Mouse (Mus musculus): ENCODE results near the gene Ccn1. TPM values are rescaled to one million over a fixed set of nuclear protein-coding genes. Genes with fewer than 3 reads are reported as not detected.

Gene Ccn1
- polyA plus RNA-seq, 1 experiment from 2014 or later, result 4.6 TPM

GRCm38 (mm10) chr3:145680686-145681085 is 30.9 kb upstream of the Ccn1 start:
- no peak overlapping the region for H3K4me3 ChIP-seq (replicated peaks; ENCODE audit: low read length)
- H3K36me3 ChIP-seq (replicated peaks; ENCODE audit: control insufficient read depth, insufficient read depth), result no peaks in the 10 kb centered on the region
- H3K27ac ChIP-seq, result no peak overlapping the region
- no peak overlapping the region for H3K9ac ChIP-seq
- H3K27me3 ChIP-seq (ENCODE audit: control insufficient read depth, insufficient read depth, low read length), result no peaks in the 10 kb centered on the region
- H3K9me3 ChIP-seq (ENCODE audit: control insufficient read depth, low read length), result no peaks in the 10 kb centered on the region
- 97% methylated on average over 5 of the region's 5 CpGs for WGBS
- no peak overlapping the region for H3K4me2 ChIP-seq (replicated peaks)
- DNase-seq (ENCODE audit: low spot score) (no peak), ATAC-seq (ENCODE audit: low FRiP score) (no peak)
- no peaks in the 10 kb centered on the region for H3K4me1 ChIP-seq (replicated peaks; ENCODE audit: control insufficient read depth, insufficient read depth, low read length)

DNA sequence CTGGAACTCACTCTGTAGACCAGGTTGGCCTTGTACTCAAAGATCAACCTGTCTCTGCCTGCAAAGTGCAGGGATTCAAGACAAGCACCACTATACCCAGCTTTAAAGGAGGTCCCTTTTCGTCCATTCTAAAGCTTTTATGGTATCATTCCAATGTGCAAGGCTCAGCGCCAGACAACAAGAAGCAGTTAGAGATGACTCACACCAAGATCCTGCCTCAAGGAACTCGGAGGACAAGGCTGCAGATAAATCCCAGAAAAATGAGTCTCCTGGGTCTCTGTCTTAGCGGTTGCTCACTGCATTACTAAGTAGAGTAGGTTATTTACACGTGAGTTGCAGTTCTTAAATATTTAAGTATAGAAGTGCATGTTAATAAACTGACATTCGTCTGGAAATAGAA is 26.4 kb upstream of the Ccn1 start:
- Histone ChIP-seq H3K27ac (no peak overlapping the region), H3K4me1 (replicated peaks; ENCODE audit: control insufficient read depth, insufficient read depth, low read length) (no peaks in the 10 kb centered on the region), H3K9me3 (ENCODE audit: control insufficient read depth, low read length) (no peaks in the 10 kb centered on the region), H3K27me3 (ENCODE audit: control insufficient read depth, insufficient read depth, low read length) (no peaks in the 10 kb centered on the region), H3K9ac (no peak overlapping the region), H3K4me3 (replicated peaks; ENCODE audit: low read length) (no peak overlapping the region), H3K36me3 (replicated peaks; ENCODE audit: control insufficient read depth, insufficient read depth) (no peaks in the 10 kb centered on the region), H3K4me2 (replicated peaks) (no peak overlapping the region)
- DNase-seq (ENCODE audit: low spot score) (no peak), ATAC-seq (ENCODE audit: low FRiP score) (no peak)
- 86% methylated on average over 6 of the region's 6 CpGs for WGBS

DNA sequence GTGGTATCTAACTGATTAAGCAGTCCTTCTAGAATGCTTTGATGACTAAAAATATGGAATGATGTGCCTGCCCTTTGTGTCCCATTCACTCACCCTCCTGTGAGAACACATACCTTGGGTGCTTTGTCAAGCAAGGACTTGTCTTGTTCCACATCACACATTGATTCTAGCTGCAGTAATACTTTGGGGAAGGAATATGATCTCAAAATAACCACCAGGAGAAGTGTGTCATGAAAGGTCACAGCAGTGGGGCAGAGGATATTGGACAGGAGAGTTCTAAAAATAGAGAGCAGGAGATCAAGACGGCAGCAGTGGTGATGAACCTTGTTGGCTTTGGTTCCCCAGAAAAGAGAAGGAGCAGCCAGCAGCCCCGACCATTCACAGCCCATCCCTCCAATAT is 25.0 kb upstream of the Ccn1 start:
- Histone ChIP-seq H3K36me3 (replicated peaks; ENCODE audit: control insufficient read depth, insufficient read depth) (no peaks in the 10 kb centered on the region), H3K4me3 (replicated peaks; ENCODE audit: low read length) (no peak overlapping the region), H3K27ac (no peak overlapping the region), H3K27me3 (ENCODE audit: control insufficient read depth, insufficient read depth, low read length) (no peaks in the 10 kb centered on the region), H3K9me3 (ENCODE audit: control insufficient read depth, low read length) (no peaks in the 10 kb centered on the region), H3K4me2 (replicated peaks) (no peak overlapping the region), H3K9ac (no peak overlapping the region), H3K4me1 (replicated peaks; ENCODE audit: control insufficient read depth, insufficient read depth, low read length) (no peaks in the 10 kb centered on the region)
- ATAC-seq (ENCODE audit: low FRiP score) (no peak), DNase-seq (ENCODE audit: low spot score) (no peak)
- 75% methylated on average over 2 of the region's 2 CpGs for WGBS

DNA sequence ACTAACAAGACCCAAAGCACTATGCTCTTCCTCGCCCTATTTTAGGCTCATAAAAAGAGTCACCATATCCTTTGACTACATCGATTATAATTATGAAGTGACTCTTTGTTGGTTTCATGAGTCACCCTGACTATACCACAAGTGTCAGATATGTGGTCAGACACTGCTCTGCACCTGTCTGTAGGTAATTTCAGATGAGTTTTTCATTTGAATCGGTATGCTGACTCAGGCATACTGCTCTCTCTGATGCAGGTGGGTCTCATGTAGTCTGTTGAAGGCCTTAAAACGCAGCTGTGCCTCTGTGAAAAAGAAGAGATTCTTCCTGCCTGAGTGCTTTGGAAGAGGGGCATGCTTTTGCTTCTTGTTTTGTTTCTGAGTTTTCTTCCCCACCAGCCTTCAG is 16.6 kb upstream of the Ccn1 start:
- DNase-seq (ENCODE audit: low spot score), result no peak

DNA sequence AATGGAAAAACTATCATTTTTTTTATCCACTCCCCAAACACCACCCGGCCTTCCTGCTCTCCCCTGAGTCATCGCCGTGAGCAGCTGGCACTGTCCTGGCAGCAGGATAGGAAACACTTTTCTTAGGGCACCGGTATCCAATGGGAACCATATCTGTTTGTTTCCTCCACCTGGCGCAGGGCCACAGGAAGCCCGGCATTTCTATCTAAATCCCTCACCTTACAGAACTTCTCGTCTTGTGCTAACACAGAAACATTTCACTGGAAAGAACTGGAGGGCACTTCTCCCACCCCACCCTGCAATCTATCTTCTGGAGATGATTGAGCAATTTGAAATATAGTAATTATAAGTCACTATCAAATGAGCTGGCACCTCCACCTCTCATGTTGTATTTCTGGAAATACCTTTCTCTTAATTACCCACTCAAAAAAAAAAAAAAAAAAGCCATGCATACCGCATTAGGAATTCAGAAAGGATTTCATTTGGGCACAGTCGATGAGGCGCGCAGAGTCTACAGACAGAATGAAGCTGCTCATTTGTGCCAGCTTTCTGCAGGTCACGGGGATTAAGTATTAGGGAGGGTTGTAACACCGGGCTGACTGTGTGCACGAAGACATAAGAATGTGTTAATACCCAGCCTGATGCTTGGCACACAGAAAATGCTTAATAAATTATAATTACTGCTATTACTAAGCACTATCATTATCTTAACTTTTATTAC is 7.4 kb upstream of the Ccn1 start:
- Histone ChIP-seq H3K9ac (no peak overlapping the region), H3K4me3 (replicated peaks; ENCODE audit: low read length) (no peak overlapping the region), H3K4me1 (replicated peaks; ENCODE audit: control insufficient read depth, insufficient read depth, low read length) (peaks cover 18% of the 10 kb centered on the region), H3K27ac (no peak overlapping the region), H3K9me3 (ENCODE audit: control insufficient read depth, low read length) (no peaks in the 10 kb centered on the region), H3K27me3 (ENCODE audit: control insufficient read depth, insufficient read depth, low read length) (peaks cover 22% of the 10 kb centered on the region), H3K4me2 (replicated peaks) (no peak overlapping the region), H3K36me3 (replicated peaks; ENCODE audit: control insufficient read depth, insufficient read depth) (no peaks in the 10 kb centered on the region)
- no peak for ATAC-seq (ENCODE audit: low FRiP score)
- no peak for DNase-seq (ENCODE audit: low spot score)
- 51% methylated on average over 14 of the region's 14 CpGs for WGBS

More for the DNA sequence above, 16.6 kb upstream of the Ccn1 start:
- 87% methylated on average over 4 of the region's 4 CpGs for WGBS
- Histone ChIP-seq H3K9me3 (ENCODE audit: control insufficient read depth, low read length) (no peaks in the 10 kb centered on the region), H3K9ac (no peak overlapping the region), H3K27me3 (ENCODE audit: control insufficient read depth, insufficient read depth, low read length) (no peaks in the 10 kb centered on the region), H3K4me2 (replicated peaks) (no peak overlapping the region), H3K4me3 (replicated peaks; ENCODE audit: low read length) (no peak overlapping the region), H3K36me3 (replicated peaks; ENCODE audit: control insufficient read depth, insufficient read depth) (no peaks in the 10 kb centered on the region), H3K27ac (no peak overlapping the region), H3K4me1 (replicated peaks; ENCODE audit: control insufficient read depth, insufficient read depth, low read length) (no peaks in the 10 kb centered on the region)
- no peak for ATAC-seq (ENCODE audit: low FRiP score)

DNA sequence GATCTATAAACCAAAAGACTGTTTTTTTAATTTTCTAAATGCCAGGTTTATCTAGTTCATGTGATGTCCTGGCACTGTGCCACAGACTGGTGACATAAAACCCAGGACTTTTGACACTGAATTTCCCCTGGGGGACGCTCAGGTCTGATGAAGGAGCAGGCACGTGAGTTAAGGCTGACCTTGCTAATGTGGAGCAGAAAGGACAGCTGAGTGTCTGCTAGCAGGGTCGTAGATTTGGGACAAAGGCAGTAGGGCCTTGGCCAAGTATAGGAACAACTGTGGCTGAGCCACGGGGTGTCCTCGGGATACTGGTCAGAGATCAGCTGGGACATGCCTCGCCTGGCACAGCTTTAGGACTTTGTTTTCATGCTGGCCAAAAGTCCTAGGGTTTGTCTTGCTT is 5.2 kb upstream of the Ccn1 start:
- H3K27me3 ChIP-seq (ENCODE audit: control insufficient read depth, insufficient read depth, low read length), result peaks cover 43% of the 10 kb centered on the region
- 76% methylated on average over 6 of the region's 6 CpGs for WGBS
- H3K4me3 ChIP-seq (replicated peaks; ENCODE audit: low read length), result no peak overlapping the region
- H3K4me1 ChIP-seq (replicated peaks; ENCODE audit: control insufficient read depth, insufficient read depth, low read length), result peaks cover 37% of the 10 kb centered on the region
- no peak overlapping the region for H3K27ac ChIP-seq
- H3K9ac ChIP-seq, result no peak overlapping the region
- H3K36me3 ChIP-seq (replicated peaks; ENCODE audit: control insufficient read depth, insufficient read depth), result no peaks in the 10 kb centered on the region
- H3K9me3 ChIP-seq (ENCODE audit: control insufficient read depth, low read length), result no peaks in the 10 kb centered on the region
- H3K4me2 ChIP-seq (replicated peaks), result no peak overlapping the region
- no peak for ATAC-seq (ENCODE audit: low FRiP score)
- DNase-seq (ENCODE audit: low spot score), result no peak

GRCm38 (mm10) chr3:145654028-145654427 is 4.2 kb upstream of the Ccn1 start:
- no peak overlapping the region for H3K4me2 ChIP-seq (replicated peaks)
- H3K4me1 ChIP-seq (replicated peaks; ENCODE audit: control insufficient read depth, insufficient read depth, low read length), result peaks cover 37% of the 10 kb centered on the region
- 61% methylated on average over 9 of the region's 9 CpGs for WGBS
- no peak overlapping the region for H3K4me3 ChIP-seq (replicated peaks; ENCODE audit: low read length)
- ATAC-seq (ENCODE audit: low FRiP score) (no peak), DNase-seq (ENCODE audit: low spot score) (no peak)
- no peaks in the 10 kb centered on the region for H3K36me3 ChIP-seq (replicated peaks; ENCODE audit: control insufficient read depth, insufficient read depth)
- H3K9me3 ChIP-seq (ENCODE audit: control insufficient read depth, low read length), result no peaks in the 10 kb centered on the region
- no peak overlapping the region for H3K9ac ChIP-seq
- no peak overlapping the region for H3K27ac ChIP-seq
- peaks cover 51% of the 10 kb centered on the region for H3K27me3 ChIP-seq (ENCODE audit: control insufficient read depth, insufficient read depth, low read length)

DNA sequence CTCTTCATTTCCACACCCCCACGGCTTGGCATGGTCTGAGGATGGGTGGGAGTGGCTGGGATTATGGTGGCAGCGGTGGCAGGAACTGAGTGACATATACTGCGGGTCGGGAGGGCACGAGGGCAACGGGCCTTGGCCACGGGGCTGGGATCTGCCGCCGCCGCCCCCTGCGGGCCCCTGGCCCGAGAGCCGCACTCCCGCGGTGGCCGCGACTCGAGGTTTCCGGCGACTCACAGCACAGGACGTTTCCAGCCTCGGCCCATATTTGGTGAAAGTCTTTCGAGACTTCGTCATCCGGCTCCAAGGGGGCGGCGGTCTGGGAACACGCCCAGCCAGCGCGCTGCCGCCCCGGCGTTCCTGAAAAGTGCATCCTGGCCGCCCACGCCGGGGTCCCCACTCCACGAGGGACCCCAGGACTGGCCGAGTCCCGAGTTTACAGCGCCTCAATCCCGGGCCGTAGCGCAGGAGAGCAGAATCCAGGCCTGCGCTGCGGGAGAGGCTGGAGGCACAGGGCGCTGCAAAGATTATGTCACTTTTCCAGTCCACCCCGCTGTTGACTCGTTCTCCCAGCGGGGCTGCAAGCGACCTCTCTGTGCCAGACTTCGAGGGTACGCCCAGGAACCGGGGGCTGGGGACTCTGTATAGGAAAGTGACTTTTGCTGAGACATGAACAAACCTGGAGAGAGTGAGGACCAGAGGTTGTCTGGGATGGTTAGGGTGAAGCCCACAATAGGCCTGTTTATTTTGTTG is 3.6 kb upstream of the Ccn1 start:
- H3K27ac ChIP-seq, result no peak overlapping the region
- H3K4me3 ChIP-seq (replicated peaks; ENCODE audit: low read length), result peak overlapping the region; percentile 35
- H3K27me3 ChIP-seq (ENCODE audit: control insufficient read depth, insufficient read depth, low read length), result peaks cover 57% of the 10 kb centered on the region
- under 1% methylated on average over 53 of the region's 53 CpGs for WGBS
- peak overlapping the region; percentile 88 for H3K4me2 ChIP-seq (replicated peaks)
- DNase-seq (ENCODE audit: low spot score) (peak; percentile 58), ATAC-seq (ENCODE audit: low FRiP score) (peak; percentile 3; the same call in 1 of the 2 replicates)
- H3K36me3 ChIP-seq (replicated peaks; ENCODE audit: control insufficient read depth, insufficient read depth), result no peaks in the 10 kb centered on the region
- peaks cover 37% of the 10 kb centered on the region for H3K4me1 ChIP-seq (replicated peaks; ENCODE audit: control insufficient read depth, insufficient read depth, low read length)
- no peaks in the 10 kb centered on the region for H3K9me3 ChIP-seq (ENCODE audit: control insufficient read depth, low read length)
- peak overlapping the region; percentile 61 for H3K9ac ChIP-seq

- Histone ChIP-seq H3K4me1 (replicated peaks; ENCODE audit: control insufficient read depth, insufficient read depth, low read length) (peaks cover 40% of the 10 kb centered on the region), H3K4me2 (replicated peaks) (peak overlapping the region; percentile 88), H3K4me3 (replicated peaks; ENCODE audit: low read length) (peak overlapping the region; percentile 35), H3K9me3 (ENCODE audit: control insufficient read depth, low read length) (no peaks in the 10 kb centered on the region), H3K36me3 (replicated peaks; ENCODE audit: control insufficient read depth, insufficient read depth) (no peaks in the 10 kb centered on the region), H3K9ac (no peak overlapping the region), H3K27ac (no peak overlapping the region), H3K27me3 (ENCODE audit: control insufficient read depth, insufficient read depth, low read length) (peaks cover 65% of the 10 kb centered on the region)
- no peak for ATAC-seq (ENCODE audit: low FRiP score)
- DNase-seq (ENCODE audit: low spot score), result no peak
- 9% methylated on average over 20 of the region's 20 CpGs for WGBS
Observed at GRCm38 (mm10) chr3:145652322-145653131, 2.7 kb upstream of the Ccn1 start.
